Mouse (Mus musculus) right cerebral cortex, adult 18-20 months (tissue): Measurements from ENCODE around the gene Slc7a5.
A peak's percentile ranks its signal among the peaks of the same experiment; 100 is the strongest.

ENCODE experiments used
- DNase-seq: peaks from one replicate; pipeline ENCODE4 v3.0.0; 2022; ENCODE audit warnings: mixed read lengths

Slc7a5 gene

DNA sequence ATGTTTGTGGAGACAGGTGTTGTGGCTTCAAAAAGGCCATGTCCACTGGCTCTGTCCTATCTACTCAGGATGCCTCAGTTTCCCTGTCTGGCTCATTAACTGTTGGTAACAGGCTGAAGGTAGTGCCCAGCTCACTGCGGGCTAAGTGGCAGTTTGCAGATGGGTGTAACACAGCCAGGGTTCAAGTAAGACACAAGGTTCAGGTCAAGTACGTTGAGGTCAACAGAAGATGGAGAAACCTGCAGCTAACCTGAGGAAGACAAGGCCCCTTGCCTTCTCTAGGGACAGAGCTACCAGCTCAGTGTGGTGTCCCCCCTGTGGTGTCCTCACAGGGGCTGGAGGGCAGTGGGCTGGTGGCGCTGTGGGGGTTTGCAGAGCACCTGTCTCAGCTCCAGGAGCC lies 27.8 kb downstream of the Slc7a5 start:
- DNase-seq = no peak

DNA sequence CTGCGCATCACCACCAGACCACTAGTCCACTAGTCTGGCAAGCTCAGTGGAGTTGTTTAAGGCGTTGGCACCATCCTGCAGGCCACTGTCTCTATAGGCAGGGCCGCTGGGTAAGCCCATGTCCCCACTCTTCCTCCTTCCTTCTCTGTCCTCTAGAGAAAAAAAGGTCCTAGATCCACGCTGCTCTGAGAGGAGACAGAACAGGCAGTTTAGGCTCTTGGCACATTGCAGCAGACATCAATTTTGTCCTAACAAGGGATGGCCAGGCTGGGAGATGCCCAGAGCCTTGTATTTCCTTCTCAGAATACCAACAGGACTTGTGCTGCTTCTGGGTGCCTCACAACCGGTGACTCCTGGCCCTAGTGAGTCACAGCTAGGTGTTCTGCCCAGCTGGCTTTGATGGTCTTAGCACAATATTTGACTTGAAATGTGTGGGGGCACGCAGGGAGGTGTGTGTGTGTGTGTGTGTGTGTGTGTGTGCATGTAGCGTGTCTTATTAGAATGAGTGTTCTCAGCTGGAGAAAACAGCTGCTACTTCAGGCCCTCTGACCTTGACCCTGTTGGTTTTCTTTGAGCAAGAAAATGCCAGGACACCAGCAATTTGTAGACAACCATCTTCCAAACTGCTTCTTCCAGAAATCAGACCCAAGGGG lies 29.5 kb downstream of the Slc7a5 start:
- no peak for DNase-seq

DNA sequence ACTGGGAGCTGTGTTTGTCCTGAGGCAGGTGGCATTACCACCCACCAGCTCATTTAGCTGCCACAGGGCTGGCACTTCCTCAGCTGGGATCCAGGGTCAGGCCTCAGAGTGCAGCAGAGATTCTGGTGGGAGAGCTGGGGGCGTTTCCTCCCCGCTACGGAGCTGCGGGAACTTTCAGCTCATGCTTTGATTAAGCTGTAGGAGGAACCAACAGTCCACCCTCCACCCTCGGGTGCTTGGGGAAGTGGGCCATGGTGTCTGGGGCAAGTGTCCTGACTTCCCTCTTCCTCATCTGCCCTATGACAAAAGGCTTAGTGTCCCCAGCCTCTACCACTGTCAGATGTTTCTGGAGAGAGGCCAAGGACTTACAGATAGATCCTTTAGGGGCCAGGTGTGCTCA lies 30.3 kb downstream of the Slc7a5 start:
- no peak for DNase-seq

DNA sequence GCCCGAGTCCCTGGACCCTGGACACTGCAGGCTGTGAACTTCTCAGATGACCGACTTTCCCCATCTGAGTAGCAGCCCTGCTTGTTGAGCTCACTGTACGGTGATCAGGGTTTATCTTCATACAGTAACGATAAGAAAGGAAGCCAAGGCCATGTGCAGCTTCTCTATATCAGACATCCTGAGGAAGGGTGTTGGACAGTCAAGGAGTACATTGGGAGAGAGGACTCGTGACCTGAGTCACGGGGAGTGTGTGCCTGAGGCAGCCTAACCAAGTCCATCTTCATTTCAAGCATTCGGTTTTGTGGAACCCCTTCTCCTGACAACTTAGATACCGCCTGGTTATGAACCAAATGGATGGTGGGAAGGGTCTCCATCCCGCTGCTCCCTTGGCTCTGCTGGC lies 32.0 kb downstream of the Slc7a5 start:
- DNase-seq = no peak

DNA sequence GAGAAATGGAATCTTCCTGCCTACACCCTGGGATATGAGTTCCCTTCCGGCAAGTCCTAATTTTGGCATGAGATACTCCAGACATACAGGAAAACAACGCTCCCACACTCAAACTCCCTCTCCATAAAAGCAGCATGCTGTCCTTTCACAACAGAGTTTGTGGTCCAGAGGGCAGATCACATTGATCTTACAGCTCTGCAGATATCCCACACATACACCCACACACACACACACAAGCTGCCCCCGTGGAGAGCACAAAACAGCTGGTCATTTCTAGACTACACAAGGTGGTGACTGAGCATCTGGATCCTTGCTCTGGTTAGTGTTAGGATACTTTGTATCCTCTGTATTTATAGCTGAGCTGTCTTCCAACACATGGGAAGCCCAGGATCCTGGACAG lies 32.4 kb downstream of the Slc7a5 start:
- no peak for DNase-seq

DNA sequence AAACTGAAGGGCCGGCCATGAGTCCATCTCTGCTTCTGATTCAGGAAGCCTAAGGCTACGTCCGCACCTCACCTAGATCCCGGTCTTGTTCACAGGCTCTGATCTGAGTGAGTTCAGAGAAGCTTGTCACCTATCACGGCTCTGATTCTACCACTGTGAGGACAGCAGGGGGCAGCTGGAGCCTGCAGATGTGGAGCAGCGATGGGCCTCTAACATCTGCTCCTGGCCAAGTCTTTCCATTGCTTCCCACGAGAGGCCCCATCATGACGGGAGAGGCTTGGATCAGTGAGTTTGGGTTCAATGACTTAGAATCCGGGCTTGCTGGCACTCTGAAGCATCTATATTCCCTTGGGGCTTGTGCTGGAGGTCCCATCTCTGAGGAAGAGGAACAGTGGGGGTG lies 33.5 kb downstream of the Slc7a5 start:
- DNase-seq = no peak

DNA sequence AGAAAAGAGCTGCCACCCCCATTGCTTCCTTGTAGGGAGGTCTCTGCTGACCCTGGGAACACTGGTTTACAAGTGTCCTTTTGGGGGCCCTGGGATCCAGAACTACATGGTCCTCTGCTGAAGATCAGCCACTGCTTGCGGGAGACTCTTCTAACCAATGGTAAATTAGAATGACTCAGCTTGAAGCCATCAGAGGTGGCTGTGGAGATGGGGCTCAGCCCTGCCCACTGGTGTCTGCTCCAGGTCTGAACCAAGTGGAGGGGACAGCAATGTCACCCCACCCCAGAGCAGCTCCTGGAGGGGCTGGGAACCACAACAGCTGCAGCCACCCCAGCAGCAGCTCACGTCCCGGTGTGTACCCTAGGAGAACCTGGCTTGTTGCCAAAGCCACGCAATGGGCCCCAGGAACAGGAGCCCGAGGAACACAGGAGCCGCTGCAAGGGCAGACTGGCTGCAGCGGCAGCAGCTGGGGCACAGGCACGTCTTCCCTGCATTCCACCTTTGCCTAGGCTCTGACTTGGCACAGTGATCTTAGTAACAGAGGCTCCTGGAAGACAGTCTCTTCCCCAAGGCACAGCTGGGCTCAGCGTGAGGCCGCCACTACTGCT lies 35.6 kb downstream of the Slc7a5 start:
- DNase-seq = no peak

DNA sequence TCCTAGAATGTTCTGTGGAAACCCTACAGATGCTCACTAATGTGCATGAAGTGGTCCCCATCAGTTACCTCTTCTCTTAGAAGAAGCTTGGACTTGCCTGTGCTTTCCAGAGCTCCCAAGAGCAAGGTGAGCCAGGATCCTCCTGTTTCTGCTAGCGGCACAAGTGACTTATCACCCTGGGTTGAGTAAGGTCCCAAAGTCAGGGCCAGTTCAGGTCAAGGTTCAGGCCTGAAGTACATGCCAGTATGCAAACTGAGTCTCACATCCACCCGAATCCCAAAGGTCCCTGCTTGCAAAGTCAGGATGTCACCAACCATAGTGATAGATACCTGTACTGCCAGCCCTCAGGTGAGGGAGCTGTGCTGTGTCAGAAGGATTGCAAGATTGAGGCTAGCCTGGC lies 37.3 kb downstream of the Slc7a5 start:
- no peak for DNase-seq

DNA sequence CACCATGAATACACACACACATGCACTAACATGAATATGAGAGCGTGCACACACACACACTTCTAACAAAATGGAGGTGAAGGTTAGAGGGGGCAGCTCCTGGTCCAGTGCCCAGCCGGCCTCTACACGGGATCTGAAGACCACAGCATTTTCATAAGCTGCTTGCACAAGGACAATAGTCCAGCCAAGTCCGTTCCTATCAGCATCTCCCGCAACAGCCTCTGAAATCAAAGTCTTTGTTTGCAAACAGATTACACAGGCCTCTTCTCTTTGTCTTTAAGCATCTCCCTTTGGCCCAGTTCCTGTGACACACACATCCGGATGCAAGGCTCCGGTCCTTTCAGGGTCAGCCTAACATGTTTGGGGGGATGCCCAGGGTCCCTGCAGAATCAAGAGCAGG lies 38.6 kb downstream of the Slc7a5 start:
- DNase-seq = no peak

DNA sequence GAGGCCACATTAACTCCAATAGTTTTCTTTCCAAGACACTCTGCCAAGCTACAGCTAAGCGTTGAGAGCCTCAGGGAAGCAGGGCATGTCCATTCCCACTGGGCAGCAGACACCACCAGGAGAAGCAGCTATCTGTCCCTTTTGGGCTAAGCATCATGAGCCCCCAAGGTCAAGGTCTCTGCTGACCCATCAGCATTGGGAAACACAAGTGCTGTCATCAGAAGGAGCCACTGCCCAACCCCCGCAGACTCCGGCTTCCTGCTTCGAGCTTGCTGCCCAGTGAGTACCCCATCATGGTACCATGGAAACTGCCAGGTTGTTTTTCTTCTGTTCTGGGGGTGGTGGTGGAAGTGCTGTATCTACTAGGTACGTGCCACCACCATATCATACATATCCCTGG lies 39.3 kb downstream of the Slc7a5 start:
- DNase-seq = no peak

DNA sequence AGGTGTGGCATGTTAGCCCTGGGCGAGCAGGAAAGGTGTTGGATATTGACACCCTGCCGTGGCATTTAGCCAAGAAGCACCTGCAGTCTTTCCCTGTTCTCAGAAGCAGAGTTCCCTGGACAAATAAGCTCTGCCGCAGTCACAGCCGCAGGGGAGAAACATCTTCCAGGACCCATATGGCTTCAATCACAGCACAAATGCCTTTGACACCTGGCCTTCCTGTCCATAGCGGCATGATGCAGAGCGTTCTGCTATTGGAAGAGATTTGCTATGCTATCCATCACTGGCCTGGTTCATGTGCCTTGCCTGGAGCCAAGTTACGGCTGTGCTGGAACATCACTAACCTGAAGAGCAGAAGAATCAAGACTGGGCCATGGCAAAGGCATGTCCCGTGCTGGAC lies 42.1 kb downstream of the Slc7a5 start:
- DNase-seq = no peak

DNA sequence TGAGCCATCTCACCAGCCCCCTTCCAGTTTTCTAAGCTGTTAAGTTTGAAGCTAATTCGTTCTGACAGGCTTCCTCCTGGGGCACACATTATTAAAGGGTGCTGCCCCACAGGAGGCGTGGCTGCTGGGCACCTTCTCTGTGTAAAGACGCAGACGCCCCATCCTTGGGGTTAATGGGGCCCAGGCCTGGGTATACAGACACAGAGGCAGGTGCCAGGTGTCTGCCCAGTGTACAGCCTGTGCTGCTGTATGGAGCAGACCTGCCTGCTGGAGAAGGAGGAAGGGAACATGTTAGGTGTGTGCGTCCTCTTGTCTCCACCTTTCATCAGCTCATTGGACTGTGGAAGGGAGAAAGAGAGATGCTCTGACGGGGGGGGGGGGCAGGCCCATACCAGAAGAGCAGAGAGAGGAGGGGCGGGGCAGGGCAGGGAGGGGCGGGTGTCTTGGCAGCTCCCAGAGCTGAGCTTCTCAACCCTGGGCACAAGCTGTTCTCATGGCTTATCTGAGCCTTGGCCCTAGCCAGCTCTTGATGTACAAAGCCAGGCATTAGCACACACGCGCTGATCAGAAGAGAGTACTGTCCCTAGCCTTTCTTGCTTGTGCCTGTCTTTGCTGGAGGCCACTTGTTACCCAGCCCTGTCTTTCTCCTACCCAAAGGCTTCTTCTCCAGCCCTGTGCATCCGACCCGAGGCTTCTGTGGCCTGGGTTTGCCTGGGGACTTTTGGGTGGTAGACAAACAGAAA lies 45.5 kb downstream of the Slc7a5 start:
- no peak for DNase-seq

DNA sequence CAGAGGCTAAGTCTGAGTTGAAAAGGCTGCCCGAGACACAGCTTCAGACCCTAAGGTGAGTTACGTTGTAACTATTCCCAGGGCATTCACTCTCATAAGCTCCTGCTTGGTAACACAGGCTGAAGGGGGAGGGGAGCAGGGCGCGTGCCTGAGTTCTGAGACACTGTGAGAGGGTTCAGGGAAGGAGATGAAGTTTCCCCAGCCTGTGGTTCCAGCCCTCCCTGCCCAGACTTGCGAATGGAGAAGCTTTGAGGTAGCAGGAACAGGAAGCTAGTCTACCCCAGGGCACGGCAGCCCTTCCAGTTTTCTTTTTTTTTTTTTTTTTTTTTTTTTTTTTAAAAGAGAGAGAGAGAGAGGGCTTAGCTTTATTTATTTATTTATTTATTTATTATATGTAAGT lies 46.2 kb downstream of the Slc7a5 start:
- DNase-seq = no peak

DNA sequence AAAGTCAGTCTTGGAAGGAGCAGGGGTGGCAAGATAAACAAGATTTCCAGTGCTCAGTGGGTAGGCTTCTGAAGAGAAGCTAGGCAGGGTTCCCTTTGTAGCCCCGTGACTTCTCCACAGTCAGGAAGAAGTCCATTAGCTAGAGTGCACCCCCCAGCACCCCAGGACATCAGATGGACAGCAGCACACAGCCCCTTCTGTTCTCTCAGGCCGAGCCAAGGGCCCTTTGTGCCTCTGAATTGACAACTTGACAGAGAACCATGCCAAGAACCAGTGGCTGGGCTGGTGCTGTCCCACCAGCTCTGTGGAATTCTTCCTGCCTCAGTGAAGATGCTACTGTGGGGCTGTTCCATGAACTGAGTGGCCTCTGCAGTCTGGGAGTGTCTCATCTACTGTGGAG lies 49.7 kb downstream of the Slc7a5 start:
- DNase-seq = no peak

DNA sequence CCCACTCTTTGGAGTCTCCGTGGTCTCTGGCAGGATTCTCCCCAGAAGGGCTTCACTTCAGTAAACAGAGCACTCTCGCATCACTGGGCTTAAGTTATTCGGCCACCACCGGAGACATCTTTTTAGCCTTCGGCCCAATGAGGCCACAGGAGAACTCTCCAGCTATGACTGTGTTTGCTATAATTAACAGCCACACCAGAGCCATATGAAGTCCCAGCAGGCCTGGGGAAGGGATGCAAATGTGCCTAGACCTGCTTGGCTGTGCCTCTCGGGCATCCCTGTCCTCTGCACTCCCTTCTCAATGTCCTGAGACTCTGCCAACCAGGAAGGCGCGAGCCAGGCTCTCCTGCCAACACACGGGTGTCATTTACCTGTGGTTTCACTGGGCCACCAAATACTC lies 50.2 kb downstream of the Slc7a5 start:
- no peak for DNase-seq

DNA sequence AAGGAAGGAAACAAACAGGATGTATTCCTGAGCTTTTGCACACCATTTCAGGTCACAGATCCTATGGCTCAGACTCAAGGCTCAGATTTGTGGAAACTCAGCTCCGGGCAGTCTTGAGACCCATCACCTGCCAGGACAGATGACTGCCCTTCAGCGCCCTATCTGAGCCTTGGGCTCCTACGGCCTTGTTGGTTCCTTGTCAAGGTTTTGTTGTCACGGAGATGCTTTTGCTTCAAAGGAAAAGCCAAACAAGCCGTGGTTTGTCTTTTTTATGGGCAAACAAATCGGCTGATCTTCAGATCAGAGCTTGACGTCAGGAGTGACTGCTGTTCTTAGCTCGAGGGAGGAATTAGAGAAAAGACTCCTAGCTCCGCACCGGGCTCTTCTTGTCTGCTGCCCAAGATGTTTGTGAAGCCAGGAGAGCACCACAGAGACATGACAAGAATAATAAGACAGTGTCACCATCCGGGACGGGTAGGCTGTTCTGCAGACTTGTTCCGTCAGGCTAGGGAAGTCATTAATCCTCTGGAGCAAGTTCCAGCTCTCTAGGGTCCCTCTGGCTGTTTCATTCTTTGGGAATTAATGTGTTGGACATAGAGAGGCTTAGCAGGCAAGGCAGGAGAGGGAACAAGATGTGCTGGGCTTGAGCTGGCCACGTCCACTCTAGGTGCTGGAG lies 51.3 kb downstream of the Slc7a5 start:
- DNase-seq = no peak

DNA sequence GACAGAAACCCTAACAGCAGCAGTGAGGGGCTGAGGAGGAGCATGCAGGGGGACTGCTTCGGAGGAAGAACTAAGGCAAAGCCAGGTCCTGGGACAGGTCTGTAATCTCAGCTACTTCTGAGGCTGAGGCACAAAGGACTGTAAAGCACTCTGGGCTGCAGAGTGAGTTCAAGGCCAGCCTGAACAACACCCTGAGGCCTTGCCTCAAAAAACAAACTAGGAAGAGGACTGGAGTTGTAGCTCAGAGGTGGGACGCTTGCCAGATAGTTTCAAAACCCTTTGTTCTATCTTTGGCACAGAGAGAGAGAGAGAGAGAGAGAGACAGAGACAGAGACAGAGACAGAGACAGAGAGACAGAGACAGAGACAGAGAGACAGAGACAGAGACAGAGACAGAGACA lies 53.9 kb downstream of the Slc7a5 start:
- no peak for DNase-seq

DNA sequence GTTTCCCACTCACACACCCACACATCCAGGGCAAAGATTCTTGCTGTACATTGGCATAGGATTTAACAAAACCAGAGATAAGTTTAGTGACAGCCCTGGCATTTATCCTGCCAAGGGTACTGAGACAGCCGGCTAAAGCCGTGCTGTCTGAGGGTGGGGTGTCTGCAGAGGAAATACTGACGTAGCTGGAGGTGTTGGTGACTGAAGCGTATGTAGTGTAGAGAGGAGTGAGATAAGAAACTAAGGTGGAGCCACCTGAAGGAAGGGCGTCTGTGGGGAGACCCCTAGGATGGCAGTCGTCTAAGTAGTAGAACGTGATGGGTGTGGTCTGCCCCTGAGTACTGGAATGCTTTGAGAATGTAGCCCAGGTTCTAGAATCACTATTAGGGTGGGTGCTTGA lies 55.0 kb downstream of the Slc7a5 start:
- DNase-seq = no peak

DNA sequence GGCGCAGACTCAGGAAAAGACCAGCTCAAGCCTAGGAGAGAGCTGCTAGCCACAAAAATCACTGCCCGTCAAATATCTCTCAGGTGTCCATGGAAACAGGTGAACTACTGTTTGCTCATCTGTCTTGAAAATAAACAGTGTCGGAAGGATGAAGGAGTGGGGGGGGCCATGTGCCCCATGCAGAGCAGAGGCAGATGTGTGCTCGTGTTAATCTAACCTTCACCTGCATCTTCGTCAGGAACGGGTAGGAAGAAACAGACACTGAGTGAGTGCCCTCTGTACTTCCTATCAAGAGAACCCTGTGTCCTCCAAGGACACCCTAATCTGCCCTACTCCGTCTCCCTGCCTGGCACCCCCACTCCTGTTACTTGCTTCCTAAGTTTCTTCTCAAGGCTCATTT lies 55.8 kb downstream of the Slc7a5 start:
- DNase-seq = no peak

DNA sequence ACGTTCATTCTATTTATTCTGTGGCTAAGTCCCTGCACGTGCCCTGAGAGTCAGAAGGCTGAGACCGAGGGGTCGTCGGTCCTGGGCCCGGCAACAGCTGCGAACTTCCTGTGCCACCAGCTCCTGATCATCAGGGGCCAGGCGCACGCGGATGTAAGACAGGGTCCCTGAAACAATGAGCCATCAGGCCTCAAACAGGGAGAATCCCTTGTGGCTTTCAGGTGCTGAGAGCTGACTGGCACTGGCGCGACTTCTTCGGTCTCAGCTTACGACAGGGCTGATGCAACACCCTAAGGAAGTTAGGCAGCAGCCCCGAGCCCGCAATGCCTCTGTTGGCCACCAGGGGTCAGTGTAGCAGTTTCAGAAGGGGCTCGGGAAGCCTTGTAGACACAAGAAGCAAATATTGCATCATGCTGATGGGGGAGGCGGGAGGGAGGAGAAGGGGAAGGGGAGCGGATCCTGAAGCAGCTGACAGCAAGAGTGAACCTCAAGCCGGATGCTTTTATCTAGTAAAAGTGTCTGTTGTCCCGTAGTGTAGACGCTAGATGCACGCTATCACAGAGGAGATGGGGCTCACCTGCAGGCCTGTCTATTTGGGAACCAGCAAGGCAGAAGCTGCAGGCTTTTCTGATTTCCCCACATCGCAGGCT lies 56.5 kb downstream of the Slc7a5 start:
- peak; percentile 94 for DNase-seq

DNA sequence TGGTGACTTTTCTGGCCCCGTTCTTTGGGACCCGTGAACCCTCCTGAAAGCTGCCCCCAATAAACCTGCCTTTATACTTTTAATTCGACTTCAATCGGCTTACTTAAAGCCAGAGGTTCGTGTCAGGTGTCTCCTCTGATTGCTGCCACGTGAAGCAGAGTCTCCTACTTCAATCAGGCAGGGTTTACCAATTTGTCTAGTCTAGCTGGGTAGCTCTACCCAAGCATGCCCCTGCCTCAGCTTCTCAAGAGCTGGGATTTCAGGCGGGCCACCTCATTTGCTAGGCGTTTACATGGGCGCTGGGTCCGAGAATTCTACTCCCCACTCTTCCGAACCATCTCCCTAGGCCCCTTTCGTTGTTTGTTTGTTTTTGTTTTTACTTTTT lies 57.1 kb downstream of the Slc7a5 start:
- DNase-seq = no peak

DNA sequence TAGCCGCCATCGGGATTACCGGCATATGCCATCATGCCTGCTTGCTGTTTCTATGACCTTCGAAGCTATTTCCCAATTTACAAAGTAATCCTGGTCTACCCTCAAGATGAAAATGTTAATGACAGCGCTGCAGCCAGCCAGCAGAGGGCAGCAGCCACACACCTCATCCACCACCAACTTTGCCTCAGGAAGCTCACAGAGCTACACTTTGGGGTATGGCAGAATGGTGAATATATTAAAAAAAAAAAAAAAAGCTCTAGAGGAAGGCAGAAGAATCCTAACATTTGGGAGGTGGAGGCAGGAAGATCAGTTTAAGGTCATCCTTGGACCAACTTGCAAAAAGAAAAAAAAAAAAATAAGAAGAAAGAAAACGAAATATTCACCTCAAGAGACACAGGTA lies 57.5 kb downstream of the Slc7a5 start:
- peak; percentile 67 for DNase-seq

DNA sequence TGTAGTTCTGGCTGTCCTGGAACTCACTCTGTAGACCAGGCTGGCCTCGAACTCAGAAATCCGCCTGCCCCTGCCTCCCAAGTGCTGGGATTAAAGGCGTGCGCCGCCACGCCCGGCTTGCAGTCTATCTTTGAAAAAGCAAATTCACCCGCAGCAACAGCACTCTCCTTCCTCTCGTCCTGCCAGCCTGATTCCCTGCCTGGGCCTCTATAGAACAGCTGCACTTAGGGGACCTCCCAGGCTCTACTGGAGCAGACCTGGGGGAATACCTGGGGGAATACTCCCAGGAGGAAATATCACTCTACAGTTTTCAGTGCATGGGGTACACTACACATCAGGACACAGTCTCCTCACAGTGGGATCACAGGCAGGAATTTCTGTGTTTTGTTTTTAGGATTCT lies 58.2 kb downstream of the Slc7a5 start:
- DNase-seq = no peak

DNA sequence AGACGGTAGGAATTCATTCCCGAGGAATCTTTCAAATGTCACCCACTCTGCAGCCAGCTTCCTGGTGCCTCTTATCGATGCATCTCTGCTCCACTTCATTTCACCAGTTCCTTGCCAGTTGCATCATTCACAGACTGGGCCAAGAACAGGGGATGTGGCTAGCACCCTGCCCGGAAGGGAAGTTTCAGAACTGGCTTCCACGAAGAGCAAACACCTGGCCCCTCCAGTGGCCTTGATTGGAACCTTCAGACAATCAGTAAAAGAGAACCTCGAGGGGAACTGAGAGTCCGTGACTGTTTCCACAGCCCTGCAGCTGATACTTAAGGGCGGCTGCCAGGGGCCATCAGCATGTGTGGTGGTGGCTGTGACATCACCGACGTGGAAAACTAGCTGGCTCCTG lies 59.0 kb downstream of the Slc7a5 start:
- no peak for DNase-seq
